Mouse (Mus musculus) monocyte, adult 5-6 weeks (primary cell): Measurements from ENCODE around the gene Henmt1. TPM values are rescaled to one million over a fixed set of nuclear protein-coding genes. Genes with fewer than 3 reads are reported as not detected.

Experiments used
- ATAC-seq: fragments of 153-309, 156-312 bp; replicated peaks from 2 replicates; pipeline ENCODE4 v1.8.0; 2017; ENCODE audit warnings: mild to moderate bottlenecking; ENCODE audit not compliant: low TSS enrichment, insufficient number of reproducible peaks, severe bottlenecking, poor library complexity, low FRiP score
- total RNA-seq: library from RNA; stranded (forward); fragments of 200-1000, 200-491, 200-594 nt; gene quantifications from 3 replicates; pipeline ENCODE4 v1.2.3, GENCODE M21; 2017

The Henmt1 gene
- total RNA-seq, 1 experiment from 2014 or later = not detected

DNA sequence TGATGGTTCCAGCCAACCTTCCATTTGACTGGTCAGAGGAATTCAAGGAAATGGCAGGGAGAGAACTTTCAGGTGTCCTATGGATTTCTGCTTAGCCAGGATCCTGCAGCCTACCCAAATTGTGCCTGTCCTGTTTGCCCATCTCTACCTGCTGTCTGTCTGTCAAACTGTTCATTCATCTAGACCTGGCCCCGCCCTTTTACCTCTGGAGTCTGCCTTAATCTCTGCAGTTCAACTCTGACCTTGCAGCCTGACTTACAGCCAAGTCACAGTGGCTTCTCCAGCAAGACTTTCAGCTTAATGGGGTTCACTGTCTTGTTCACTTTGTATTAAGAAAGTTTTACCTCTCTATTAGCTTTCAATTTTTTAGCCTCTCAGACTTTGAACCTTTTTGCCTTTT is 13.4 kb upstream of the Henmt1 start:
- ATAC-seq = no peak

GRCm38 (mm10) chr3:108933557-108933956 is 6.1 kb upstream of the Henmt1 start:
- ATAC-seq = no peak

DNA sequence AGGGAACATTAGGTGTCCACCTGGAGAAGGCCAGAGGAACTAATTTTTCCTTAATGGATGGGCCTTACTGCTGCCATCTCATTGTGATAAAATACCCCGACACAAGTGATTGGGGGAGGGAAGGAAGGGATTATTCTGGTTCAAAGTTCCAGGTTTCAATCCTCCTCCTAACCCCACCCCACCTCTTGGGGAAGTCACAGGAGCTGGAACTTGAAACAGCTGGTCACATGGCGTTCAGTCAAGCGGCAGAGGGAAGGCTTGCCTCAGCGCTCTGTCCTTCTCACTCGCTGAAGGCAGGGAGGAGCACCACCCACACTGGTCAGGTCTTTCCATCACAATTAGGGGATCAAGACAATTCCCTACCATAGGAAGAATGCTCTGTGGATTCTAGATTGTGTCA is 982 bp upstream of the Henmt1 start:
- ATAC-seq = no peak

- ATAC-seq = no peak
These were observed 444 bp downstream of the Henmt1 start, which contains the start of gene Gm9857 for GRCm38 (mm10) chr3:108940001-108940633. Gene Gm9857 (minus strand): TSS chr3:108940445.

DNA sequence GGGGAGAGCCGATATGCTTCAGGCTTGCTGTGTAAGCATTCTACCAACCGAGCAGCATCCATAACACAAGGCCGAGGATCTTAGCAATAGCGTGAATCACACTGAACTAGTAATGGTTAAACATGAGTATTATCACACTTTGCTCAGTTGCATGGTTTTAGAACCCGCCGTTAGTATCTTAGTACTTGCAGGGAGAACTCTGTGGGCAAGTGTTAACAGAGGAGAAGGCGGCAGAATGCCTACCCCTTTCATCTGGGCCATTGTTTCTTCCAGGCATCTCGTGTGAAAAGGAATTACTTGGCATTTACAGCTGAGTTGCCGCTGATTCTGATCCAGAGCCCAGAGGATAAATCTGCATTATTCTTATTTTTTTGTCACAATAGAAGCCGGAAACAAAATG is 1.3 kb downstream of the Henmt1 start:
- ATAC-seq = no peak

DNA sequence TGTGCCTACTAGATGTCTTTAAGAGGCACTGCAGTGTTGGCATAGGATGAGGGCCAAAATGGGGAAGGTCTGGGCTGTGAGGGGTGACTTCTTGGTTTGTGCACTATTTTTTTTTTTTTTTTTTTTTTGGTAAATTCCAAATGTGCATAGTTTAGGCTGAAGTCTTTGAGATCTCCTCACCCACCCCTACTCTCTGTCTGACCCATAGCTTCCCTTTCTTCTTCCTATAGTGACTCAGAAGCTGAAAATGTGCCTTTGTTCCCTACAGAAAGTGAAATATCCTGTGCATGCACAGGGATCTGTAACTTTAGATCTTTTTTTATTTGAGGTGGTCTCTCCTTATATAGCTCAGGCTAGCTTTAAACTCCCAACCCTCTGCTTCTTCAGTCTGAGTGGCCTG is 18.3 kb downstream of the Henmt1 start:
- no peak for ATAC-seq

DNA sequence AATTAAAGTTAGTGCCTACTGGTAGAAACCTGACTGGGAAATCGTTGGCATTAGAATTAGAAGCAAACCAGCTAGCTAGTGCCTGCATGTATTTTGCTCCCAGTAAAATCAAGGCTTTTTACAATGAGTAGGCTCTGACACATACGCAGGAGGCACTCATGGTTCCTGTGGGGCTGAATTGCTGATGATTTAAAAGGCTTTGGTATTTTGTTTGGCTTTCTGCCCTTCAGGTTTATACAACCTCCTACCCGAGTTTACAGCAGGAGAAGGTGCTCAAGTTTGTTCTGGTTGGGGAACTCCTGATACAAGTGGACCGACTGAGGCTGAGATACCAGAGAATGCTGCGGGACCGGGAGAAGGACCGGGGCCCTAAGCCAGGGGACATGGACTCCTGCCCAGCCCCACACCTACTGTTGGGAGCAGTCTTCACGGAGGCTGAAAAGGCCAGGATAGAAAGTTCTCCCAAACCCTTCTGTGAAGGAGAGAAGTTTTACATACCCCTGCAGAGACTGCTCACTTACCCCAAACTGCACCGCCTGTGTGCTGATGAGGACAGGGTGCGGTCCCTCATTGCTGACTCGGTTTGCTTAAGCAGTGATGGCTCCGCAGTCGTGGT is 20.1 kb downstream of the Henmt1 start:
- no peak for ATAC-seq

- ATAC-seq = no peak
These were observed 21.6 kb downstream of the Henmt1 start for GRCm38 (mm10) chr3:108961226-108961625.

DNA sequence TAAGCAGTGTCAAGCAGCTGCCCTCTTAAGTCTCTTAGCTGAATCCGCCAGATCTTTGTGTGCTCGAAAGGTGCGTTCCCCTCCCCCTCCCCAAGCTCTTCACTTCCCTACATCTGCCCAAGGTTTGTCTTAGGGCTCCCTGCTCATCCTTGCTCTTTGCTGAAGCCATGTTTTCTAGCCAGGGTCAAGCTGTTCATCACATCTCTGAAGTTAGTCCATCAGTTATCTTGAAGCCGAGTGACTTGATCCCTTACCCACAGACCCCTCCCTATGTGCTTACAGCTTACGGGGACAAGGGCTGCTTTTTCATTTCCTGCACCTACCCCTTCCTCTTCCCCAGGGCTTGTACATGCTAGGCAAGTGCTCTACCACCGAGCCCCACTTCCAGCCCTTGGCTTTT is 22.0 kb downstream of the Henmt1 start:
- ATAC-seq = no peak

- ATAC-seq = no peak
These were observed 23.6 kb downstream of the Henmt1 start for GRCm38 (mm10) chr3:108963278-108963677.

DNA sequence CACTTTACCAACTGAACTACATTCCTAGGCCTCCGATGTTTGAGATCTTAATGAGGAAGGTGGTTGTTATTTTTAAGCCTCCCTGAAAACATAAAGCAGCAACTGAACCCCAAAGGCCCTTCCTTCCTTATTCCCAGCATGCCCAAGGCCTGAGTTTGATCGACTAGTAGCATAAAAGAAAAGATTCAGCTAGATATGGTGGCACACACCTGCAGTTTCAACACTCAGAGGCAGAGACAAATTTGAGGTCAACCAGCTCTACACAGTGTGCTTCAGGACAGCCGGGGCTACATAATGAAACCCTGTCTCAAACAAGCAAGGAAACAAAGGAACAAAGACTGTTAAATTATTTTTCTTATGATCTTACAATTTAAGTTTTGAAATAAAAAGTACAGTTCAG is 24.1 kb downstream of the Henmt1 start:
- ATAC-seq = no peak

DNA sequence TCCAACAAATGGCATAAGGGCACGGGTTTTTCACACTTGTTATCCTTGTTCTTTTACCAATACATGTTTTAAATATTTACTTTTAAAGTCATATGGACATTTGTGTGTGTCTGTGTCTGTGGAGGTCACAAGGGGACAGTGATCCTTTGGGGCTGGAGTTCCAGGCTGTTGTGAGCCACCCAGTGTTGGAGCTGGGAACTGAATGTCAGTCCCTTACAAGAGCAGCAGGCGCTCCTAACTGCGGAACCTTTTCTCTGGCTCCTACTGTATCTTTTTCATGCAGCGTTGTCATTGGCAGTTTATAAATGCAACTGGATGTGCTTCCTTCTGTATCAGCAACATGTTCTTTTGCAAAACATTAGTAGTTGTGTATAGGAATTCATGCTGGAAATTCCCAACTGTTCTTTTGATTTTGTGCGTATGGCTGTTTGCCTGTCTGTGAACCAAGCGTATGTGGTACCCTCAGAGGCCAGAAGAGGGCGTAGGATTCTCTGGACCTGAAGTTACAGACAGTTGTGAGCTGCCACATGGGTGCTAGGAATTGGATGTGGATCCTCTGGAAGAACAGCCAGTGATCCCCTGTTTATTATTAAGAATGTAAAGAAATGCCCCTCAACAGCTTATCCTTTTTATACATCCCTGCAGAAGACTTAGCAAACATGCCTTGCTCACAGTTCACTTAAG is 24.8 kb downstream of the Henmt1 start:
- ATAC-seq = no peak

GRCm38 (mm10) chr3:108966051-108966450 is 26.4 kb downstream of the Henmt1 start:
- ATAC-seq = no peak

DNA sequence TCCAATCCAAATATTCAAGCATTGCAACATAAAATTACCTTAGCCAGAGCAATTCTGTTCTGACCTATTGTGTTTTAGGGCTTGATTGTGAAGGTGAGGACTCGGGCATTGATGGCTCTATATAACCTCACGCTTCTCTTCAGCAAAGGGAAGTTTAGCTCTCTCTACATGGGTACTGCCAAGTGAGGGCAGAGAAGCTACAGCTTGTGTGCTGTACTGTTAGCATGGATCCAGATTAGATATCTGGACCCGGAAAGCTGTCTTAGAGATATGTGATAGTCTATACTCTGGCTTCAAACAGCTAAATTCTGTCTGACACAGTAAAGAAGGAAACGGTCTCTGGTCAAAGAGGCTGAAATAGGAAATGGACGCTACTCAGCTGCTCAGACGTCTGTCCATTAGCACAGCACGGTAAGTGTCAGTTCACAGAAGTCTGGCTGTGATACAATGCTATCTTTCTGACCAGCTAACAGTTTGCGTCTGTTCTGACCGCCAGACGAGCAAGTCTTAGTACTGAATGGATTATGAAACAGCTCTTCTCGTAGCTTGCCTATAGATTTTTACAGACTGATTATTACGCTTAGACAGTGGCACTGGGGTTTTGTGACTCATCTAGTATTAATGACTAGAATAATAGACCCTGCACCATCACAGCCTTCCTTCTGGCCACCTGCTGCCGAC is 34.4 kb downstream of the Henmt1 start:
- no peak for ATAC-seq

DNA sequence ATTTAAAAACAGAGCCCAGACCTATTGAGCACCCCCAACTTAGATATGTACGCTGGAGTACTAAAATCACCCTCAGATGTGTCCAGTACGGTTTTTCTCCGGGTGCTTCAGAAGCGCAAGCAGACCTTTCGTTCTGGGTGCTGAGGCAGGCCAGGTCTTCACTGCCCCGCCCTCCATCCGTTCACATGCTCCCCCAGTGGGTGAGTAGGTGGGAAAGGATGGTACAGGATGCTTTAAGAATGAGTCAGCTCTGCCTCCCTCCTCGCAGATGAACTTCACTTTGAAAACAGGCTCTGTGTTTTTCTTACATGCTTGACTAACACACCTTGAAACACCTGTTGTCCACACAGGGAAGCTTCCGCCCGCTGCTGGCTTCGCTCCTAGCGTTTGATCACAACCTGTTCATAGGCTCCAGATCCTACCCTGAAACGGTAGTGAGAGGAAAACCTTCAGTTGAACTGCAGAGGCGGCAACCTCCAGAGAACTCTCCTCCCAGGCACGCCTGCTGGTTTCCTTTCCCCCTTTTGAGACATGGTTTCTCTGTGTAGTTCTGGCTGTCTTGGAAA is 35.3 kb downstream of the Henmt1 start:
- ATAC-seq = no peak

DNA sequence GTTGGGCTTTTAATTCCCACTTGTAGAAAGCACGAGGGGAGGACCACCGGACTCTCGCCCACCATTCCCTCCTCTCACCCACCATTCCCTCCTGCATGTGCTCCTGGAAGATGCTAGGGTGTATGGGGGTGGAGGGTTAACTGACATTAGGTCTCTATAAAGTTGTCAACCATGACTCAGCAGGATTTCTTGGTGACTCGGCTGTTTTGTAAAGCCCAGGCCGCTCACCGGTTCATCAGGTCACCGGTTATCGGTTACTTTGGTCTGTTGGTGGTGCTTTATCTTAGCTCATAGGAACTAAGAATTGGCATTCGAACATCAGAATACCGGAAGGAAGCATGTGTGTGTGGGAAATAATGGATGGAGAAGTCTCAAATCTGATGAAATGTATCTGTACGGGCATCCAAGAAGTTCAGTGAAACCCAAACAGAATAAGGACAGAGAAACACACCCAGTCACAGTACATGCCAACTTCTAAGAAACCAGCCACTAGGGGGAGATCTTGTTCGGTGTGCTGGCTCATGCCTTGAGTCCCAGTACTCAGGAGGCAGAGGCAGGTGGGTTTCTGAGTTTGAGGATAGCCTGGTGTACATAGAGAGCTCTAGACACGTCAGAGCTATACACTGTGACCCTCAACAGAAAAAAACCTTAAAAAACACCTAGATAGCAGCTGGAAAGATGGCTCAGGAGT is 37.8 kb downstream of the Henmt1 start:
- ATAC-seq = no peak

DNA sequence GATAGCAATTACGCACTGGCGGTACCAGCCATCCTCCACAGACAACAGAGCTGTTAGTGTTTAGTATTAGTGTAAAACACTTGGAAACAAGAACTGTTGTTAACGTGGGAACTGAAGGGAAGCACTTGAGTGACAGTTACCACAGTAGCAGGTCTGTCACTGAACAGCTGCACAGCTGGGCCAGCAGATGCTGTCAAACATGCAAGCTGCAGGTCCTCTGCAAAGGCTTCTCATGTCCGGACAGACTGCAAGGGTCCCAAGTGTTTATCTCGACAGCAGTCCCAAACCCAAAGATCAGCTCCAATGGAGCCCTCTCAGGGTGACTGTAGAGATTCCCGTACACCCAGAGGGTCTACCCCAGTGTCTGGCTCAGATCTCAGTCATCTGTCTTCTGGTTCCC is 42.3 kb downstream of the Henmt1 start:
- no peak for ATAC-seq

- ATAC-seq = no peak
These were observed 44.3 kb downstream of the Henmt1 start for GRCm38 (mm10) chr3:108983989-108984388.

DNA sequence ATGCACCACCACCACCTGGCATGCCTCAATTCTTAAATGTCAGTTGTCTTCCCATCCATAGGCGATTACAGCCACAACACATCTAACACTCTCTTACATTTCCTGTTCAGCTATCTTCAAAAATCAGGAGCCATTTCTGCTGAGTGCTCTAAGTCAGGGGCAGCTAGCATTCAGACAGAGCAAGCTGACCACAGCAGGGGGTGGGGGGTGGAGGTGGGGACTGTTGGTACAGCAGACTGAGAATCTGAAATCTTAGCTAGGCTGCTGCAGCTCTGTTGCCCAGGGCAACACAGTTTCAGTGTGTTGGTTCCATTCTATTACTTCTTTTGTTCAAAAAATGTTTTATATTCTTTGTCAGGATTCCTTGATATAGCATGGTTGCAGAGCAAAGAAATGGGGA is 46.9 kb downstream of the Henmt1 start:
- no peak for ATAC-seq
